Mouse (Mus musculus): ENCODE data around the gene Med28. TPM values are rescaled to one million over a fixed set of nuclear protein-coding genes. Genes with fewer than 3 reads are reported as not detected.

Med28 gene
- polyA plus RNA-seq, 1 experiment from 2014 or later = 302 TPM

DNA sequence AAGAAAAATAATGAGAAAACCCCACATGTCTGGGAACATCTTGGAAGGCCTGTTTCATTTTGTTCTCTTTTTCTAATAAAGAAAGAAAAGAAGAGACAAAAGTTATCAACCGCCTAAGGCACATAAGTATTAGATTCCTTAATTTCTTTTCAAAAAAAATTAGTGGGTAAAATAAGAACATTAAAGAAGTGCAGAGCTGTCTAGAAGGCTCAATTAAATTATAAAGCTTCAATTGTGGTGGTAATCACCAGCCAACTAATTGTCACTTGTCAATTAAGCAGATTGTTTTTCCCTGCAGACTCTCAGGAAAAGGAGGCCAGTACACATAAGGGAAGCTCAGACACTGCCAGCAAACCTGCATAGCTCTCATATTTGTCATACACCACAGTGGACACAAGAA, 45.8 kb downstream of the Med28 start:
- no peak overlapping the region for H3K4me2 ChIP-seq (replicated peaks)
- no peaks in the 10 kb centered on the region for H3K27me3 ChIP-seq
- no peak overlapping the region for H3K27ac ChIP-seq (replicated peaks)
- WGBS = 54% methylated on average over 1 of the region's 1 CpGs
- no peak for ATAC-seq (replicated peaks)
- H3K9ac ChIP-seq (replicated peaks) = no peak overlapping the region
- no peak overlapping the region for H3K4me3 ChIP-seq
- H3K36me3 ChIP-seq = no peaks in the 10 kb centered on the region
- H3K4me1 ChIP-seq = no peaks in the 10 kb centered on the region
- no peaks in the 10 kb centered on the region for H3K9me3 ChIP-seq

DNA sequence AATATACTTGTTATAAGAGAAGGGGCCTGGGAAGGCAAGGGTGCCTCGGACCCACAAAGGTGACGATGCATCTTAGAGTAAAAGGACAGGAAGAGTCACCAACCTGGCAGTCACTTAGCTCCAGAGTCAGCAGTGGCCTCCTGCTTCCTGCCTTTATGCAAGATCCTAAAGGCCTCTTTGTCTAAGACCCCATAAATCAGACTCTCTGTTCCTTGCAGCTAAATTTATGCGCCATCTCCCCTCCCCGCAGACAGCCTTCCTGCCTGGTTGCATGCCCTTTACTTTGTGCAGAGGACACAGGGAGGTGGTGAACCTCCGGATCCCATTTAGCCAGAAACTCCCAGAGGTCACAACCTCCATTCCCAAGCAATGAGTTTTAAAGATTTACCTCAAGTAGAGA, 52.8 kb downstream of the Med28 start:
- ATAC-seq (replicated peaks) = no peak
- WGBS = 63% methylated on average over 5 of the region's 5 CpGs
- Histone ChIP-seq H3K9me3 (no peaks in the 10 kb centered on the region), H3K4me3 (no peak overlapping the region), H3K4me2 (replicated peaks) (no peak overlapping the region), H3K36me3 (no peaks in the 10 kb centered on the region), H3K27ac (replicated peaks) (no peak overlapping the region), H3K4me1 (no peaks in the 10 kb centered on the region), H3K27me3 (no peaks in the 10 kb centered on the region), H3K9ac (replicated peaks) (no peak overlapping the region)

DNA sequence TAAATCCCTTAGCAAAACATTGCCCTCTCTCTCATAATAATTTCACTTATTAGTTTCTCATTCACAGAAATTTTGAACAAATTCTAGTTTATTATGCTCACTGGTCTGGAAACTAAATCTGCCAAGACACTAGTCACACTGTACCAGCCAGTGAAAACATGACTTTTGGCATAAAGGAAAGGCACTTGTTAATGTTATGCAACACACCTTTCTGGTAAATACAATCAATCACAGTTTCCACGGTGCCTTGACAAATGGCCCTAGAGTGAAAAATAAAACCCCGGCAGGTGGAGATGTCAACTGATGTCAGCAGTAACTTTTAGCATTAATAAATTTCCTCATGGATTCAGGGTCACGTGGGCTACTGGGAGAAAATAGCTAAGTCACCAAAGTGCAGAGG, 56.7 kb downstream of the Med28 start:
- Histone ChIP-seq H3K36me3 (no peaks in the 10 kb centered on the region), H3K4me2 (replicated peaks) (no peak overlapping the region), H3K9ac (replicated peaks) (no peak overlapping the region), H3K4me3 (no peak overlapping the region), H3K4me1 (no peaks in the 10 kb centered on the region), H3K9me3 (no peaks in the 10 kb centered on the region), H3K27me3 (no peaks in the 10 kb centered on the region), H3K27ac (replicated peaks) (no peak overlapping the region)
- WGBS = 82% methylated on average over 3 of the region's 3 CpGs
- ATAC-seq (replicated peaks) = no peak

DNA sequence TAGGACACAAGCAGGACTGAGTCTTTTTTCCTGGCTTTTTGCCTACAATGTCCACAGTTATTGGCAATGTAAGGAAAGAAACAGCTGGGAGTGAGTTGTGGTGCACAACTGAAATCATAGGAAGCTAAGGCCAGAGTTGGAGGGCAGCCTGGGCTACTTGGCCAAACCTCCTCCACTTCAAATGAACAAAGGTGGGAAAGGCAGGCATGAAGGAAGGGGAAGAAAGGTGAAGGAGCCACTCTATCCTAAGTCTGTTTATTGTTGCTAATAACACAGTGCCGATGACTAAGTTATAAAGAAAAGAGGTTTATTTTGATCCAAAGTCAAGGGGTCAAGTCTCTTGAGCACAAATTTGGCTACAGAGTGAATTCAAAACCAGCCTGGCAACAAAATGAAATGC, 57.3 kb downstream of the Med28 start:
- Histone ChIP-seq H3K4me1 (no peaks in the 10 kb centered on the region), H3K36me3 (no peaks in the 10 kb centered on the region), H3K27ac (replicated peaks) (no peak overlapping the region), H3K9ac (replicated peaks) (no peak overlapping the region), H3K4me3 (no peak overlapping the region), H3K9me3 (no peaks in the 10 kb centered on the region), H3K4me2 (replicated peaks) (no peak overlapping the region), H3K27me3 (no peaks in the 10 kb centered on the region)
- ATAC-seq (replicated peaks) = no peak
- WGBS = 91% methylated on average over 1 of the region's 1 CpGs

Other genes starting within 250 kb of the Med28 start
- gene Qdpr, start 70.0 kb upstream of the Med28 start, polyA plus RNA-seq (2015; fragmentation: Nextera tagmentation; extraction: Ambion mirVana) = 107 and 110 TPM in 2 replicates
- gene Clrn2, start 66.5 kb upstream of the Med28 start, polyA plus RNA-seq (2015; fragmentation: Nextera tagmentation; extraction: Ambion mirVana) = 0.20 and 0.37 TPM in 2 replicates
- gene Lap3, start 26.9 kb upstream of the Med28 start, polyA plus RNA-seq (2015; fragmentation: Nextera tagmentation; extraction: Ambion mirVana) = 36.5 and 40.6 TPM in 2 replicates
- 3.7 and 4.2 TPM in 2 replicates for gene Fam184b, start 119.4 kb downstream of the Med28 start, polyA plus RNA-seq (2015; fragmentation: Nextera tagmentation; extraction: Ambion mirVana)
- 25.7 and 26.5 TPM in 2 replicates for gene Ncapg, start 149.7 kb downstream of the Med28 start, polyA plus RNA-seq (2015; fragmentation: Nextera tagmentation; extraction: Ambion mirVana)

Measured in forebrain, embryonic 15.5 days (tissue).